Mouse (Mus musculus): Measurements from ENCODE around the gene Zup1. TPM values are rescaled to one million over a fixed set of nuclear protein-coding genes. Genes with fewer than 3 reads are reported as not detected.

Gene Zup1
- polyA plus RNA-seq (2014; fragmentation: Illumina TruSeq; extraction: RNeasy Lipid Tissue Mini Kit (QIAGEN cat#74804); ENCODE audit: low replicate concordance): 67.4 TPM

GRCm38 (mm10) chr10:33950803-33951583 is at the start of gene Zup1:
Zup1 (minus strand) TSS chr10:33951269.

GRCm38 (mm10) chr10:33904530-33905481 is 46.3 kb downstream of the Zup1 start, which contains the start of gene Rsph4a:
Rsph4a (plus strand) TSS chr10:33905111.

Other genes with a start within 250 kb of the Zup1 start
- gene Sult3a2, start 164.6 kb downstream of the Zup1 start, polyA plus RNA-seq (2014; fragmentation: Illumina TruSeq; extraction: RNeasy Lipid Tissue Mini Kit (QIAGEN cat#74804); ENCODE audit: low replicate concordance): not detected
- gene Sult3a1, start 93.5 kb downstream of the Zup1 start, polyA plus RNA-seq (2014; fragmentation: Illumina TruSeq; extraction: RNeasy Lipid Tissue Mini Kit (QIAGEN cat#74804); ENCODE audit: low replicate concordance): not detected
- 0.63 TPM for gene Rsph4a, start 46.2 kb downstream of the Zup1 start, polyA plus RNA-seq (2014; fragmentation: Illumina TruSeq; extraction: RNeasy Lipid Tissue Mini Kit (QIAGEN cat#74804); ENCODE audit: low replicate concordance)
- 155 TPM for gene Rwdd1, start 68.4 kb upstream of the Zup1 start, polyA plus RNA-seq (2014; fragmentation: Illumina TruSeq; extraction: RNeasy Lipid Tissue Mini Kit (QIAGEN cat#74804); ENCODE audit: low replicate concordance)
- gene Trappc3l, start 86.3 kb upstream of the Zup1 start, polyA plus RNA-seq (2014; fragmentation: Illumina TruSeq; extraction: RNeasy Lipid Tissue Mini Kit (QIAGEN cat#74804); ENCODE audit: low replicate concordance): not detected
- gene Calhm4, start 93.0 kb upstream of the Zup1 start, polyA plus RNA-seq (2014; fragmentation: Illumina TruSeq; extraction: RNeasy Lipid Tissue Mini Kit (QIAGEN cat#74804); ENCODE audit: low replicate concordance): not detected
- 1.6 TPM for gene Calhm5, start 145.2 kb upstream of the Zup1 start, polyA plus RNA-seq (2014; fragmentation: Illumina TruSeq; extraction: RNeasy Lipid Tissue Mini Kit (QIAGEN cat#74804); ENCODE audit: low replicate concordance)
- gene Calhm6, start 176.7 kb upstream of the Zup1 start, polyA plus RNA-seq (2014; fragmentation: Illumina TruSeq; extraction: RNeasy Lipid Tissue Mini Kit (QIAGEN cat#74804); ENCODE audit: low replicate concordance): 3.3 TPM